Mouse (Mus musculus): ENCODE measurements around the gene Kcnn3. TPM values are rescaled to one million over a fixed set of nuclear protein-coding genes. Genes with fewer than 3 reads are reported as not detected.

Kcnn3 gene
- total RNA-seq, 2 experiments from 2014 or later, result 4.2 to 4.4 TPM

Other genes with a start within 250 kb of the Kcnn3 start
- gene Slc50a1, start 249.6 kb upstream of the Kcnn3 start, total RNA-seq (2021), result 1 to 10 TPM; 7.0 to 8.9 TPM
- gene Efna1, start 239.0 kb upstream of the Kcnn3 start, total RNA-seq (2021), result 10 to 100 TPM in 1 of 2 experiments, 1 to 10 TPM in 1; 5.7 to 18.8 TPM
- not detected for gene Efna3, start 197.2 kb upstream of the Kcnn3 start, total RNA-seq (2021)
- not detected for gene Efna4, start 182.1 kb upstream of the Kcnn3 start, total RNA-seq (2021)
- gene Adam15, start 170.2 kb upstream of the Kcnn3 start, total RNA-seq (2021), result 10 to 100 TPM; 16.9 to 26.1 TPM
- not detected for gene Dcst2, start 158.2 kb upstream of the Kcnn3 start, total RNA-seq (2021)
- not detected for gene Dcst1, start 154.9 kb upstream of the Kcnn3 start, total RNA-seq (2021)
- gene Zbtb7b, start 125.4 kb upstream of the Kcnn3 start, total RNA-seq (2021), result 10 to 100 TPM; 26.4 to 28.3 TPM
- gene Lenep, start 117.4 kb upstream of the Kcnn3 start, total RNA-seq (2021), result under 1 TPM in 1 of 2 experiments, not detected in 1; 0.59 TPM
- gene Flad1, start 108.3 kb upstream of the Kcnn3 start, total RNA-seq (2021), result 10 to 100 TPM; 45.2 to 51.6 TPM
- gene Cks1b, start 101.8 kb upstream of the Kcnn3 start, total RNA-seq (2021), result 1 to 10 TPM; 2.2 to 2.7 TPM
- 10 to 100 TPM; 14.7 to 19.1 TPM for gene Shc1, start 101.7 kb upstream of the Kcnn3 start, total RNA-seq (2021)
- 10 to 100 TPM in 1 of 2 experiments, 1 to 10 TPM in 1; 7.8 to 11.6 TPM for gene Pygo2, start 90.0 kb upstream of the Kcnn3 start, total RNA-seq (2021)
- gene Pbxip1, start 83.5 kb upstream of the Kcnn3 start, total RNA-seq (2021), result 100 to 1,000 TPM; 226 to 236 TPM
- gene Pmvk, start 65.6 kb upstream of the Kcnn3 start, total RNA-seq (2021), result 1 to 10 TPM; 8.7 to 9.2 TPM
- 1 to 10 TPM; 1.9 to 2.3 TPM for gene Adar, start 194.9 kb downstream of the Kcnn3 start, total RNA-seq (2021)
- gene Chrnb2, start 244.5 kb downstream of the Kcnn3 start, total RNA-seq (2021), result under 1 TPM; 0.09 to 0.16 TPM

Data from gastrocnemius, adult 18-20 months (tissue).